In genomic region chr15:103035548-103035881, GRCm38 (mm10) we compare ENCODE assay signal across 9 mouse cellular contexts. TPM values are rescaled to one million over a fixed set of nuclear protein-coding genes. Genes with fewer than 3 reads are reported as not detected.
DNase-seq lines count a peak whose midpoint lies in the region; ATAC-seq and TF ChIP-seq lines count a peak whose summit lies in the region.
"Had no signal": no experiment of that assay in that cellular context is flagged by ENCODE, and none has a peak within 500 bp of the region (broad histone marks: within the 10 kb centered on the region; RNA-seq: fewer than 3 reads in every experiment).

No protein-coding gene starts in this region.

- H3K4me3 ChIP-seq in forebrain, embryonic 10.5 days: no peak overlapping the region
- no peak overlapping the region for H3K4me3 ChIP-seq in forebrain, postnatal 0 days (ENCODE audit: low read depth, low read length)
- no peak overlapping the region for H3K4me3 ChIP-seq in lung, postnatal 0 days (ENCODE audit: low read depth, low read length)
- H3K4me3 ChIP-seq in intestine, postnatal 0 days (ENCODE audit: low read depth, low read length): peak overlapping the region; percentile 41
- peak overlapping the region; percentile 52 for H3K4me3 ChIP-seq in stomach, embryonic 15.5 days (replicated peaks)

- DNase-seq in forebrain, embryonic 10.5 days (ENCODE audit: extremely low spot score, low spot score): peak; percentile 40
- no peak for DNase-seq in forebrain, postnatal 0 days
- DNase-seq in lung, postnatal 0 days (ENCODE audit: low spot score): no peak
- no peak for DNase-seq in lung, adult 18-20 months
- no peak for DNase-seq in cerebellum, adult 18-20 months
- no peak for DNase-seq in ovary, postnatal 14 days (ENCODE audit: low spot score)

- H3K27ac ChIP-seq in forebrain, embryonic 10.5 days: no peak overlapping the region
- H3K27ac ChIP-seq in forebrain, postnatal 0 days (ENCODE audit: low read depth, low read length): no peak overlapping the region
- no peak overlapping the region for H3K27ac ChIP-seq in lung, postnatal 0 days (ENCODE audit: low read length)
- no peak overlapping the region for H3K27ac ChIP-seq in intestine, postnatal 0 days (ENCODE audit: low read depth, low read length)
- H3K27ac ChIP-seq in stomach, embryonic 15.5 days: peak overlapping the region; percentile 80

- TF ChIP-seq CTCF in forebrain, postnatal 0 days (IDR thresholded peaks at IDR 0.05; ENCODE audit: low read depth): no peak
- no peak for TF ChIP-seq CTCF in lung, postnatal 0 days (IDR thresholded peaks at IDR 0.05)
- TF ChIP-seq CTCF in intestine, postnatal 0 days (IDR thresholded peaks at IDR 0.05; ENCODE audit: low read depth): no peak

- H3K9ac ChIP-seq in forebrain, postnatal 0 days: no peak overlapping the region
- no peak overlapping the region for H3K9ac ChIP-seq in lung, postnatal 0 days (replicated peaks; ENCODE audit: low read depth)
- H3K9ac ChIP-seq in intestine, postnatal 0 days (ENCODE audit: low read depth, low read length): peak overlapping the region; percentile 35; the same call in 1 of the 2 replicates
- H3K9ac ChIP-seq in stomach, embryonic 15.5 days: peak overlapping the region; percentile 62; the same call in 1 of the 2 replicates

- ATAC-seq in forebrain, postnatal 0 days: no peak
- ATAC-seq in lung, postnatal 0 days: no peak
- ATAC-seq in intestine, postnatal 0 days: no peak
- no peak for ATAC-seq in stomach, embryonic 15.5 days (ENCODE audit: insufficient read depth, low FRiP score, low read depth)

- H3K4me2 ChIP-seq in forebrain, postnatal 0 days (ENCODE audit: low read depth): no peak overlapping the region
- H3K4me2 ChIP-seq in lung, postnatal 0 days (replicated peaks; ENCODE audit: low read depth, low read length): peak overlapping the region; percentile 8; the same call in 1 of the 2 replicates
- peak overlapping the region; percentile 58 for H3K4me2 ChIP-seq in intestine, postnatal 0 days (replicated peaks; ENCODE audit: low read depth)
- H3K4me2 ChIP-seq in stomach, embryonic 15.5 days: peak overlapping the region; percentile 71

- TF ChIP-seq EP300 in lung, postnatal 0 days (IDR thresholded peaks at IDR 0.05): no peak

- under 1% methylated on average over 14 of the region's 14 CpGs for whole genome bisulfite sequencing in forebrain, embryonic 10.5 days
- 1% methylated on average over 14 of the region's 14 CpGs for WGBS in forebrain, postnatal 0 days
- WGBS in lung, postnatal 0 days: 0% methylated on average over 14 of the region's 14 CpGs
- under 1% methylated on average over 14 of the region's 14 CpGs for WGBS in intestine, postnatal 0 days
- WGBS in stomach, embryonic 15.5 days: 2% methylated on average over 14 of the region's 14 CpGs

- no peaks in the 10 kb centered on the region for H3K36me3 ChIP-seq in forebrain, embryonic 10.5 days (replicated peaks)
- no peaks in the 10 kb centered on the region for H3K36me3 ChIP-seq in forebrain, postnatal 0 days (ENCODE audit: insufficient read depth)
- H3K36me3 ChIP-seq in lung, postnatal 0 days (ENCODE audit: insufficient read depth, low read length): no peaks in the 10 kb centered on the region
- H3K36me3 ChIP-seq in intestine, postnatal 0 days (ENCODE audit: control insufficient read depth, insufficient read depth): no peaks in the 10 kb centered on the region
- no peaks in the 10 kb centered on the region for H3K36me3 ChIP-seq in stomach, embryonic 15.5 days

- H3K4me1 ChIP-seq in forebrain, embryonic 10.5 days: peaks cover 11% of the 10 kb centered on the region
- no peaks in the 10 kb centered on the region for H3K4me1 ChIP-seq in forebrain, postnatal 0 days (ENCODE audit: insufficient read depth)
- no peaks in the 10 kb centered on the region for H3K4me1 ChIP-seq in lung, postnatal 0 days (ENCODE audit: insufficient read depth, low read depth, low read length)
- H3K4me1 ChIP-seq in intestine, postnatal 0 days (replicated peaks; ENCODE audit: control insufficient read depth, insufficient read depth, low read length): no peaks in the 10 kb centered on the region
- H3K4me1 ChIP-seq in stomach, embryonic 15.5 days: peaks cover 13% of the 10 kb centered on the region

- H3K9me3 ChIP-seq in forebrain, embryonic 10.5 days: no peaks in the 10 kb centered on the region
- no peaks in the 10 kb centered on the region for H3K9me3 ChIP-seq in forebrain, postnatal 0 days (ENCODE audit: low read length)
- no peaks in the 10 kb centered on the region for H3K9me3 ChIP-seq in lung, postnatal 0 days (ENCODE audit: low read length)
- H3K9me3 ChIP-seq in intestine, postnatal 0 days (ENCODE audit: control insufficient read depth): no peaks in the 10 kb centered on the region
- H3K9me3 ChIP-seq in stomach, embryonic 15.5 days: no peaks in the 10 kb centered on the region

- H3K27me3 ChIP-seq in forebrain, embryonic 10.5 days (ENCODE audit: poor library complexity, severe bottlenecking): peaks cover 100% of the 10 kb centered on the region
- H3K27me3 ChIP-seq in forebrain, postnatal 0 days (ENCODE audit: insufficient read depth, low read length): peaks cover 98% of the 10 kb centered on the region
- peaks cover 53% of the 10 kb centered on the region for H3K27me3 ChIP-seq in lung, postnatal 0 days (replicated peaks; ENCODE audit: insufficient read depth, low read length)
- peaks cover 72% of the 10 kb centered on the region for H3K27me3 ChIP-seq in intestine, postnatal 0 days (replicated peaks; ENCODE audit: control insufficient read depth, insufficient read depth, low read length)
- peaks cover 8% of the 10 kb centered on the region; the same call in 1 of the 2 replicates for H3K27me3 ChIP-seq in stomach, embryonic 15.5 days (replicated peaks)

RNA-seq across cellular contexts. Expression of gene Hoxc4, which starts 16.8 kb away (rescaled TPM):
- polyA plus RNA-seq in forebrain, embryonic 10.5 days (2016; fragmentation: Nextera tagmentation; extraction: Ambion mirVana): not detected in 2 replicates
- not detected in 2 replicates for total RNA-seq in forebrain, postnatal 0 days (2014; rRNA removed)
- polyA plus RNA-seq in forebrain, postnatal 0 days (2015; fragmentation: Nextera tagmentation; extraction: Ambion mirVana): not detected in 2 replicates
- 0.21 and 0.23 TPM in 2 replicates for polyA plus RNA-seq in lung, postnatal 0 days (2015; fragmentation: Nextera tagmentation; extraction: Ambion mirVana)
- polyA plus RNA-seq in intestine, postnatal 0 days (2015; fragmentation: Nextera tagmentation; extraction: Ambion mirVana): 4.8 and 5.2 TPM in 2 replicates
- 16.2 and 17.3 TPM in 2 replicates for polyA plus RNA-seq in stomach, embryonic 15.5 days (2015; fragmentation: Nextera tagmentation; extraction: Ambion mirVana)
- total RNA-seq: megakaryocyte-erythroid progenitor cell, adult 5-6 weeks had no signal

RNA-seq across cellular contexts. Expression of gene Hoxc6, which starts 37.5 kb away (rescaled TPM):
- polyA plus RNA-seq in forebrain, embryonic 10.5 days (2016; fragmentation: Nextera tagmentation; extraction: Ambion mirVana): not detected in 2 replicates
- not detected in 2 replicates for total RNA-seq in forebrain, postnatal 0 days (2014; rRNA removed)
- not detected in 2 replicates for polyA plus RNA-seq in forebrain, postnatal 0 days (2015; fragmentation: Nextera tagmentation; extraction: Ambion mirVana)
- not detected in 2 replicates for polyA plus RNA-seq in lung, postnatal 0 days (2015; fragmentation: Nextera tagmentation; extraction: Ambion mirVana)
- 3.0 and 3.5 TPM in 2 replicates for polyA plus RNA-seq in intestine, postnatal 0 days (2015; fragmentation: Nextera tagmentation; extraction: Ambion mirVana)
- polyA plus RNA-seq in stomach, embryonic 15.5 days (2015; fragmentation: Nextera tagmentation; extraction: Ambion mirVana): 2.6 and 4.7 TPM in 2 replicates
- total RNA-seq: megakaryocyte-erythroid progenitor cell, adult 5-6 weeks had no signal

RNA-seq across cellular contexts. Expression of gene Hoxc8, which starts 45.1 kb away (rescaled TPM):
- not detected in 2 replicates for polyA plus RNA-seq in forebrain, embryonic 10.5 days (2016; fragmentation: Nextera tagmentation; extraction: Ambion mirVana)
- total RNA-seq in forebrain, postnatal 0 days (2014; rRNA removed): not detected in 2 replicates
- not detected in 2 replicates for polyA plus RNA-seq in forebrain, postnatal 0 days (2015; fragmentation: Nextera tagmentation; extraction: Ambion mirVana)
- not detected in 2 replicates for polyA plus RNA-seq in lung, postnatal 0 days (2015; fragmentation: Nextera tagmentation; extraction: Ambion mirVana)
- polyA plus RNA-seq in intestine, postnatal 0 days (2015; fragmentation: Nextera tagmentation; extraction: Ambion mirVana): 3.5 and 4.6 TPM in 2 replicates
- 1.4 and 1.9 TPM in 2 replicates for polyA plus RNA-seq in stomach, embryonic 15.5 days (2015; fragmentation: Nextera tagmentation; extraction: Ambion mirVana)
- total RNA-seq: megakaryocyte-erythroid progenitor cell, adult 5-6 weeks had no signal

RNA-seq across cellular contexts. Expression of gene Hoxc9, which starts 59.3 kb away (rescaled TPM):
- not detected in 2 replicates for polyA plus RNA-seq in forebrain, embryonic 10.5 days (2016; fragmentation: Nextera tagmentation; extraction: Ambion mirVana)
- total RNA-seq in forebrain, postnatal 0 days (2014; rRNA removed): not detected in 2 replicates
- polyA plus RNA-seq in forebrain, postnatal 0 days (2015; fragmentation: Nextera tagmentation; extraction: Ambion mirVana): not detected in 2 replicates
- polyA plus RNA-seq in lung, postnatal 0 days (2015; fragmentation: Nextera tagmentation; extraction: Ambion mirVana): not detected in 2 replicates
- polyA plus RNA-seq in intestine, postnatal 0 days (2015; fragmentation: Nextera tagmentation; extraction: Ambion mirVana): 0.43 and 0.58 TPM in 2 replicates
- 0.06 TPM in 1 of 2 replicates, not detected in the other for polyA plus RNA-seq in stomach, embryonic 15.5 days (2015; fragmentation: Nextera tagmentation; extraction: Ambion mirVana)
- total RNA-seq: megakaryocyte-erythroid progenitor cell, adult 5-6 weeks had no signal

Comparison
In these comparisons a context has a peak if more than half of its experiments do, and no peak if none do; other contexts are left out.
1. H3K4me3 ChIP-seq: peak in intestine, postnatal 0 days (single experiment) and stomach, embryonic 15.5 days (single experiment); none in forebrain, embryonic 10.5 days (single experiment), forebrain, postnatal 0 days (single experiment) and lung, postnatal 0 days (single experiment).
2. H3K9ac ChIP-seq: peak in intestine, postnatal 0 days (single experiment) and stomach, embryonic 15.5 days (single experiment); none in forebrain, postnatal 0 days (single experiment) and lung, postnatal 0 days (single experiment).